Mouse (Mus musculus) C3H10T1/2 (cell line): ENCODE measurements around the gene Tnr. TPM values are rescaled to one million over a fixed set of nuclear protein-coding genes. Genes with fewer than 3 reads are reported as not detected.

ENCODE experiments used
- polyA plus RNA-seq, 2 experiments: library from polyadenylated mRNA; unstranded; fragments of >200 nt; fragmentation: generic; extraction: Trizol; gene quantifications; one replicate each; pipeline ENCODE4 v1.2.1; 2012; ENCODE audit warnings: missing spikeins in 2 of 2

Tnr gene
- under 1 TPM; 0.04 TPM for polyA plus RNA-seq

GRCm38 (mm10) chr1:159523578-159523977 lies at the start of gene Tnr:
Gene Tnr, plus strand, starts transcription at chr1:159523769.

